Mouse (Mus musculus): ENCODE measurements around the gene Tpk1.
"Not testable (repeated sequence)": the region's sequence is repeated elsewhere in the genome, so short reads cannot be mapped to it uniquely, and the experiment has no call there.

Tpk1 gene

DNA sequence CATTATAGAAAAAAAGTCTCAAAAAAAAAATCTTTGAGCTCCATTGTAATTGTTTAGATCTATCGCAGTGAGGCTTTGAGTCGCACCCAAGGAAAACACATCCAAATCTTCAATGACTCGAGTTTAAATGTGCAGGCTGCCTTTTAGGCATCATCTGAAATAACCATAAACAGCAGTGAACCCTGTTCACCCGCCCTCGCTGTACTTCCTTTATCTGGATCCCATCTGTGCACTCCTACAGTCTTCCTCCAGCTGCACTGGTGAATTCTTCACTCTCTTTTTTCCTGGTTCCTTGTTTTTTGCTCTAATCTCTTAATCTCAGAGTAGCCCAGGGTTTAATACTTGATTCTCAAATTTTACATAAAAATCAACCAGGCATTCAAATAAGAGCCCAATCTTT is 23.7 kb downstream of the Tpk1 start:
- no peak for DNase-seq (ENCODE audit: extremely low spot score, low read depth, low spot score)

- DNase-seq (ENCODE audit: extremely low spot score, low read depth, low spot score), result no peak
These were observed 25.5 kb downstream of the Tpk1 start for GRCm38 (mm10) chr6:43640621-43641020.

GRCm38 (mm10) chr6:43638865-43639264 is 27.2 kb downstream of the Tpk1 start:
- no peak for DNase-seq (ENCODE audit: extremely low spot score, low read depth, low spot score)

DNA sequence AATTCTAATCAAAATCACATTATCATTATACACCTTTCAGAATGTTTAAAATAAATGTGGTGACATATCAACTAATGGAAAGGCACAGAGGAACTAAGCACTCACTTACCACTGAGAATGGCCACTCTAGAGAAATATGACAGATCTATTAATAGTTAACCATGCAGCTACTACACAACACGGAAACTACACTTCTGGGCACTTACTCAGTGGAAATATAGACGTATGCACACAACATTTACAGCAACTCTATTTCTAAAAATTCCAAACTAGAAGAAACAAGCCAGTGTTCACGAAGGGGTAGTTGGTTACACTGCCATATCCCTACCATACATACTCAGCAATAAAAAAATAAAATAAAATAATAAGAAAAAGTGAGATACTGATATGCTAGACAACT is 28.0 kb downstream of the Tpk1 start:
- no peak for DNase-seq (ENCODE audit: extremely low spot score, low read depth, low spot score)

- no peak for DNase-seq (ENCODE audit: extremely low spot score, low read depth, low spot score)
These were observed 29.0 kb downstream of the Tpk1 start for GRCm38 (mm10) chr6:43636980-43637638.

- no peak for DNase-seq (ENCODE audit: extremely low spot score, low read depth, low spot score)
These were observed 32.6 kb downstream of the Tpk1 start for GRCm38 (mm10) chr6:43633308-43633963.

DNA sequence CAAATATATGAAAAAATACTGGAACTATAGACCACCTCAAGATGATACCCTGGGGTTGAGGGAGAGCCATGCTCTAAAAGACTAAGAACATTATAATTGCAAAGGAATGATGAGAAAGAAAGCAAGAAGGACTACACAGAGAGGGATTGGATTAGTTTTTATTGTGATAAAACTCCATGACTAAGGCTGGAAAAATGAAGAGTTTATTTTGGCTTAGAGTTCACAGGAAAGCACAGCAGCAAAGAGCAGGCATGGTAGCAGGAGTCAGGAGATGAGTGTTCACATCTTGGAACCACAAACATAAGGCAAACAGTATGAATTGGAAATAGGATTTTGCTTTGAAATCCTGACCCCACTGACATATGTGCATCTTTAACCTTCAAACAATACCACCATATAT is 33.2 kb downstream of the Tpk1 start:
- no peak for DNase-seq (ENCODE audit: extremely low spot score, low read depth, low spot score)

GRCm38 (mm10) chr6:43623448-43623847 is 42.6 kb downstream of the Tpk1 start:
- DNase-seq (ENCODE audit: extremely low spot score, low read depth, low spot score), result not testable (repeated sequence)

- DNase-seq (ENCODE audit: extremely low spot score, low read depth, low spot score), result no peak
These were observed 46.8 kb downstream of the Tpk1 start for GRCm38 (mm10) chr6:43619258-43619657.

- DNase-seq (ENCODE audit: extremely low spot score, low read depth, low spot score), result no peak
These were observed 54.3 kb downstream of the Tpk1 start for GRCm38 (mm10) chr6:43611770-43612169.

DNA sequence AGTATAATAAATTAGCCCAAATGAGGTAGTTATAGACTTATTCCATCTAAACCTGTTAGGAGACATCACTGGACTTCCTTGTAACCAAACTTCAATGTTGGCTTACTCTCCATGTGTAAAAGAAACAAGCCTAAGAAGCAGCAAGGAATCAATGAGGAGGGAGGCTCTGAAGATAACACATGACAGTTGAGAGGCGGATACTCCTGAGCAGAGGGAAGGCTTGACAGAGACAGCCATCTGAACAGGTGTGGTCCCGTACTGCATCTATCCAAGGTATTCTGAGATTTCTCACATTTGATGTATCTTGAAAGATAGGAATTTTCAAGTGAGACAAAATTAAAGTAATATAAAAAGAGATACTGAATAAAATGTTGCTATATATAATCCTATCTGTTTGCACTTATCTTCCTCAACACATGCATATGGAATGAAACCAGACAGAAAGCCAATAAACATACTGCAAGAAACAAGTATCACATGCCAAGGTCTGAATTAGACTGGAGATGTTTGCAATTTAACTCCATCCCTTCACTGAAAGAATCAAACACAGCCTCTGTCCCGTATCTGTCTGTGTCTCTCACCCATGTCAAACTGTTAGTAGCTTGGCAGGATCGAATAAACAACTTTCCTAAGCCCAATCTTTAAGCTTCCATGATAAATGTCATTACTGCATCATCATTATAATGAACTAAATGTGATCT is 75.1 kb downstream of the Tpk1 start:
- DNase-seq (ENCODE audit: extremely low spot score, low read depth, low spot score), result no peak

DNA sequence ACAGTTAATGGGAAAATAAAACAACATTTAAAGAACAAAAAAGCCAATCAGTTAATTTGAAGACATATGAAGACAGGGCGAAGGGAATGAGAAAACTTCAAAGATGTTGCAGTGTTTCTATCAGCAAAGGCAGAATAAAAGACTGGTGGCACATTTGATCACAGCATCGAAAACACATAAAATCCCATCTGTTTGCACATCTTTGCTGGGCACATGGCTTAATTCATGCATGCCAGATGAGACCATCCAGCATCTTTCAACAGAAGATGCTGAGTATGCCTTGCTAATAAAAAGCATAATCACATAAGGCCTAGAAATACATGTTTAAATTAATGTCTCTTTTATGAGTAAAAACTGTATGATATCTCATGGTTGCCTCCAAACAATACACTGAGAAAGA is 80.8 kb downstream of the Tpk1 start:
- DNase-seq (ENCODE audit: extremely low spot score, low read depth, low spot score), result no peak

- DNase-seq (ENCODE audit: extremely low spot score, low read depth, low spot score), result no peak
These were observed 84.3 kb downstream of the Tpk1 start for GRCm38 (mm10) chr6:43581809-43582208.

GRCm38 (mm10) chr6:43567885-43568284 is 98.2 kb downstream of the Tpk1 start:
- DNase-seq (ENCODE audit: extremely low spot score, low read depth, low spot score), result no peak

GRCm38 (mm10) chr6:43562474-43562873 is 103.6 kb downstream of the Tpk1 start:
- DNase-seq (ENCODE audit: extremely low spot score, low read depth, low spot score), result no peak

DNA sequence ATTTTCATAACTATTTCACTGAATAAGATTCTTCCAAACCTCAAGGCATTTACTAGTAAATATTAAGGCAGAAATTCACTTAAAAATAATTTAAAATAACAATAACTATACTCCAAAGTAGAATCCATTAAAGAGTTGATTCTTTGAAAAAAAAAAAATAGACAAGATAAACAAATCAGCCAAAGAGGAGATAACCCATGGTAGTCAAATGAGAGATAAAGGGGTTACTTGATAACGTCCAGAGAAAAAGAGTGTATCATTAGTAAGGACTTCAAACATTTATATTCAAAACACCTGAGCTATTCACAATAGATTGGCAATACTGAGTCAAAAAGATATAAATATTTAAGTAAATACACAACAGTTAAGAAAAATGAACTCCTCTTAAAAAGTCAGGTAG is 114.7 kb downstream of the Tpk1 start:
- DNase-seq (ENCODE audit: extremely low spot score, low read depth, low spot score), result no peak

DNA sequence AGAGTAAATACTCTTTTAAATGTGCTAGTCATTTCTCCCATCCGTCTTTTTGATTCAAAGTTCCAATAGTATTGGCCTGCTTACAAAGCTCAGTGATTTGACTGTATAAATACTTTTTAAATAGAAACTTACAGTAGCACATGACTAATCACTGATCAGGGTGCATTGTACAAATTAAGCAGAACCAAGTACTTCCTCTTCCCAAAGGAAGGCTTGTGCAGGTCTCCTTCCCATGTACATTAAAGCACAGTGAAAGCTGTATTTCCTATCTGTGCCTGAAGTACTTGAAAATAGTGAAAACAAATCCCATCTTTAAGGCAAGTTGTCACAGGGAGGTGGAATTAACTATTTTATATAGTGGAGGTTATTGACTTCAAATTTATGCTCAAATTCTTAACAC is 119.5 kb downstream of the Tpk1 start:
- no peak for DNase-seq (ENCODE audit: extremely low spot score, low read depth, low spot score)

- DNase-seq (ENCODE audit: extremely low spot score, low read depth, low spot score), result no peak
These were observed 128.7 kb downstream of the Tpk1 start for GRCm38 (mm10) chr6:43537252-43537870.

DNA sequence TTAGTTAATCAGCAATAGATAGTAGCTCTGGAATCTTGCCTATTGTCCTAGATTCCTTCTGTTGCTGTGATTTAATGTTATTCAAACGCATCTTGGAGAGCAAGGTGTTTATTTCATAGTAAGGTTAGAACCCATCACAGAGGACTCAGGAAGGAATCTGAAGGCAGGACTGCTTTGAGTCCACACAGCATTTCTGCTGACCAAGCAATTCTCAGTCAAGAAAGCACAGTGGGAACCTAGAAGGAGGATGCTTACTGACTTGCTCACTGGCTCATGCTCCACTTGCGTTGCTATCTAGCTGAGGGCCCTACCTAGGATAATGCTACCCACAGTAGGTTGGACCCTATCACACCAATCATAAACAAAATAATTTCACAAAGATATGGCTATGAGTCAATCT is 130.6 kb downstream of the Tpk1 start:
- no peak for DNase-seq (ENCODE audit: extremely low spot score, low read depth, low spot score)

- no peak for DNase-seq (ENCODE audit: extremely low spot score, low read depth, low spot score)
These were observed 132.8 kb downstream of the Tpk1 start for GRCm38 (mm10) chr6:43533323-43533722.

- no peak for DNase-seq (ENCODE audit: extremely low spot score, low read depth, low spot score)
These were observed 133.3 kb downstream of the Tpk1 start for GRCm38 (mm10) chr6:43532822-43533221.

DNA sequence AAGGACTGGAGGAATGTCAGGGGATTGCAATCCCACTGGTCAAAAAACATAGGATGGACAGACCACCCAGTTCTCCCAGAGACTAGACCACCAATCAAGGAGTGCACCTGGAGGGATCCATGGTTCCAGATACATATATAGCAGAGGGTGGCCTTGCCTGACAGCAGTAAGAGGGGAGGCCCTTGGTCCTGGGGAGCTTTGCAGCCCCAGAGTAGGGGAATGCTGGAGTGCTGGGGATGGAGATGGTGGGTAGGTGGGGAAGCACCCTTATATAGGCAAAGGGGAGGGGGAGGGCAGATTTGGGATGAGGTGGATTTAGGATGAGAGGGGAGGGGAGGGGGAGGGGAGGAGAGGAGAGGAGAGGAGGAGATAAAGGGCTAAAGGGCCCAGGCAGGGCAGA is 134.1 kb downstream of the Tpk1 start:
- DNase-seq (ENCODE audit: extremely low spot score, low read depth, low spot score), result no peak
